Mouse (Mus musculus) spleen, adult 2 months (tissue): ENCODE results near the gene Rnasek.

Source experiments
- CTCF ChIP-seq: fragments of 200-500 bp; IDR thresholded peaks from 2 replicates; pipeline ENCODE4 v1.5.1; 2011; ENCODE audit warnings: mild to moderate bottlenecking, inconsistent platforms; ENCODE audit not compliant: insufficient read depth, insufficient read length, insufficient replicate concordance; ENCODE audit errors: extremely low read depth
- POLR2A ChIP-seq: fragments of 200-500 bp; IDR thresholded peaks from 2 replicates; pipeline ENCODE4 v1.6.1; 2011; ENCODE audit warnings: low read depth, low read length, inconsistent platforms

DNA sequence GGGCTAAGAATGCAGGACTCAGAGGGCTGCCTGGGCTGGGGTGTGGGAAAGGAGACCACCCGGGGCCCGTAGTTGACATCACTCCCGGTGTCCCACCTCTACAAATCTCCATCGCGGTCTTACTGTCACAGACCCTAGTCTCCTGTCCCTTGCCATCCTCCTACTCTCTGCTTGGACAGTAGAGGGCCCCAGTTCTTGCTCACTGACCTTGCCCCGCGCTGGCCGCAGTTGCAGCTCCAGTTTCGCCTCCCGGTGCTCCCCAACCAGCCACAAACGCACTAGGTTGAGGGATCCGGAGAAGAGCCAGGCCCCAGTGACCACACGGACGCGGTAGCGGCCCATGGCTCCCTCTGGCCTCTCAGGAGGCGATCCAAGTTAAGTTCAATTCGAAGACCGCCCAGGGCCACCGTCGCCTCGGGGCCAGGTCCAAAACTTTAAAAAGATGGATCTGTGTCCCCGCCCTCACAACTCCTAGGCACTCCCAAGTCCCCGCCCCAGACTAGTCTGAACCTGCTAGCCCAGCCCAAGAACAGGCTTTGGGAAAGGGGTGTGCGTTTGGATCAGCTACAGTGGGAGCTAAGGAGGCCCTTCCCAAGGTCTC lies 15.4 kb upstream of the Rnasek start, which contains the start of gene Alox12:
- TF ChIP-seq POLR2A (no peak), CTCF (no peak)
